Mouse (Mus musculus) hindbrain, embryonic 12.5 days (tissue): ENCODE data around the gene Drap1. TPM values are rescaled to one million over a fixed set of nuclear protein-coding genes. Genes with fewer than 3 reads are reported as not detected.
"Not testable (repeated sequence)": the region's sequence is repeated elsewhere in the genome, so short reads cannot be mapped to it uniquely, and the experiment has no call there.

Experiments
- ATAC-seq: fragments of 200-750 bp; cut with Nextera tagmentation; 2 replicates; pipeline ENCODE4 v1.8.0; 2017; ENCODE audit warnings: moderate TSS enrichment; ENCODE audit not compliant: low FRiP score
- H3K27ac ChIP-seq: fragments of 300-500 bp; sonication (generic); 2 replicates; pipeline ENCODE4 v1.5.1; 2016; ENCODE audit warnings: mild to moderate bottlenecking
- H3K27me3 ChIP-seq: fragments of 300-500 bp; sonication (generic); 2 replicates; pipeline ENCODE4 v1.6.1; 2016; ENCODE audit warnings: mild to moderate bottlenecking
- H3K36me3 ChIP-seq: fragments of 300-500 bp; sonication (generic); 2 replicates; pipeline ENCODE4 v1.6.1; 2016; ENCODE audit warnings: mild to moderate bottlenecking
- H3K4me1 ChIP-seq: fragments of 300-500 bp; sonication (generic); 2 replicates; pipeline ENCODE4 v1.6.1; 2016
- H3K4me2 ChIP-seq: fragments of 300-500 bp; sonication (generic); replicated peaks from 2 replicates; pipeline ENCODE4 v1.6.1; 2016; ENCODE audit warnings: mild to moderate bottlenecking
- H3K4me3 ChIP-seq: fragments of 300-500 bp; sonication (generic); 2 replicates; pipeline ENCODE4 v1.5.1; 2016; ENCODE audit warnings: mild to moderate bottlenecking
- H3K9ac ChIP-seq: fragments of 300-500 bp; sonication (generic); 2 replicates; pipeline ENCODE4 v1.6.1; 2016; ENCODE audit warnings: mild to moderate bottlenecking, moderate library complexity
- H3K9me3 ChIP-seq: fragments of 300-500 bp; sonication (generic); replicated peaks from 2 replicates; pipeline ENCODE4 v1.6.1; 2016; ENCODE audit warnings: mild to moderate bottlenecking
- WGBS: fragments of 180-500 bp; shearing (Covaris S2); methylation state at CpG from one replicate; pipeline ENCODE4 v1.1.7; 2016; 5-methylcytosine and 5-hydroxymethylcytosine counted together
- polyA plus RNA-seq: library from polyadenylated mRNA; unstranded; fragments of >200 nt; fragmentation: Nextera tagmentation; extraction: Ambion mirVana; gene quantifications from 2 replicates; pipeline ENCODE4 v1.2.1, GENCODE M21; 2016

The Drap1 gene
- polyA plus RNA-seq, 1 experiment from 2014 or later, result 276 TPM

DNA sequence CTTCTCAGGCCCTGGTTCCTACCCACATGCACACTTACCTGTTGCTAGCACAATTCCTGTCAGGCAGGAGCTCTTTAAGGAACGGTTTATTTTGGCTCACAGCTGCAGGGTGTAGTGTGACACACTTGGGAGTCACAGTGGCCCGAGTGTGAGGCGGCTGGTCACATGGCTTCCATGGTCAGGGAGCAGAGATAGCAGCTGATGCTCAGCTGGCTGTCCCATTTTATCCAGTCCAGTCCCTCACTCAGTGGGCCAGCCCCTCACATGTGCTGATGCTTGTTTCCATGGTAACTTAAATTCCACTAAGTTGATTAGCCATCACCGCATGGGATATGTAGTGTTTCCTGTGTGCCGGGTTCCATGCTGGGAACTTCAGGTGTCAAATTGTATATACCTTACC, 12.8 kb downstream of the Drap1 start:
- no peak overlapping the region for H3K4me3 ChIP-seq
- ATAC-seq, result no peak
- 72% methylated on average over 5 of the region's 5 CpGs for WGBS
- no peaks in the 10 kb centered on the region for H3K9me3 ChIP-seq
- no peaks in the 10 kb centered on the region for H3K36me3 ChIP-seq
- H3K9ac ChIP-seq, result no peak overlapping the region
- H3K27ac ChIP-seq, result no peak overlapping the region
- H3K27me3 ChIP-seq, result no peaks in the 10 kb centered on the region
- H3K4me1 ChIP-seq, result peaks cover 8% of the 10 kb centered on the region
- no peak overlapping the region for H3K4me2 ChIP-seq

DNA sequence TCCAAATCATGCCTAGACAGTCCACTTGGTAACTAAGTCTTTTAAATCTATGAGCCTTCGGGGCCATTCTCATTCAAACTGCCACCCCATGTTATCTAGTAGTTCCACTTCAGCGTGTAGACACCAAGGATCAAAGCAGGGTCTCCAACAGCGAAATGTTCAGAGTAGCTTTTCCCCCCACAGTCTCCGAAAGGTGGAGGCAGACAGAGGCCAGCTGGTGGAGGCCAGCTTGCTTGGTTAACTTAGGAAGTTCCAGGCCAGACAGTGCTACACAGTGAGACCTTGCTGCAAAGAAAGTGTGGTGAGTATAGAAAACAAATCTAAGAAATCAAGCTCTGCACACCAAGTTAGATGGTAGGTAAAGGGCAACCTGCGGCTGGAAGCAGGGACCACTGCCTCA, 14.1 kb downstream of the Drap1 start:
- Histone ChIP-seq H3K4me1 (peaks cover 12% of the 10 kb centered on the region), H3K4me2 (no peak overlapping the region), H3K4me3 (no peak overlapping the region), H3K27ac (no peak overlapping the region), H3K36me3 (no peaks in the 10 kb centered on the region), H3K9ac (no peak overlapping the region), H3K27me3 (no peaks in the 10 kb centered on the region), H3K9me3 (no peaks in the 10 kb centered on the region)
- 93% methylated on average over 5 of the region's 5 CpGs for WGBS
- no peak for ATAC-seq

DNA sequence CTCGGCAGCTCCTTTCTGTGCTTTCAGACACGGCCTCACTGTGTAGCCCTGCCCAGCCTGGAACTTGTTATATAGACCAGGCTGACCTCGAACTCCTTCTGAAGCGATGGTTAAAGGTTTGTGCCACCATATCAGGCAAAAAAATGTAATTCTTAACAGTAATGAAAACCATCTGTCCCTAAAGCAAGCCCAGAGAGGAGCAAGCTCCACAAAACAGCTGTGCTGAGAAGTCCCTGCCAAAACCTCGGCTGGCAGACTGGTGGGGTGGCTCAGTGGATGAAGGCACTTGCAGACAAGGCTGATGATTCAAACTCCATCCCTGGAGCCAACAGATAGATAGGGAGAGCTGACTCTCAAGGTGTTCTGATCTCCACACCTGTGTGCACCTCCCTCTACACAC, 15.7 kb downstream of the Drap1 start:
- no peak overlapping the region for H3K9ac ChIP-seq
- ATAC-seq, result no peak
- peaks cover 13% of the 10 kb centered on the region for H3K4me1 ChIP-seq
- no peak overlapping the region for H3K27ac ChIP-seq
- no peaks in the 10 kb centered on the region for H3K27me3 ChIP-seq
- H3K9me3 ChIP-seq, result no peaks in the 10 kb centered on the region
- no peaks in the 10 kb centered on the region for H3K36me3 ChIP-seq
- no peak overlapping the region for H3K4me2 ChIP-seq
- WGBS, result 73% methylated on average over 5 of the region's 5 CpGs
- H3K4me3 ChIP-seq, result no peak overlapping the region

DNA sequence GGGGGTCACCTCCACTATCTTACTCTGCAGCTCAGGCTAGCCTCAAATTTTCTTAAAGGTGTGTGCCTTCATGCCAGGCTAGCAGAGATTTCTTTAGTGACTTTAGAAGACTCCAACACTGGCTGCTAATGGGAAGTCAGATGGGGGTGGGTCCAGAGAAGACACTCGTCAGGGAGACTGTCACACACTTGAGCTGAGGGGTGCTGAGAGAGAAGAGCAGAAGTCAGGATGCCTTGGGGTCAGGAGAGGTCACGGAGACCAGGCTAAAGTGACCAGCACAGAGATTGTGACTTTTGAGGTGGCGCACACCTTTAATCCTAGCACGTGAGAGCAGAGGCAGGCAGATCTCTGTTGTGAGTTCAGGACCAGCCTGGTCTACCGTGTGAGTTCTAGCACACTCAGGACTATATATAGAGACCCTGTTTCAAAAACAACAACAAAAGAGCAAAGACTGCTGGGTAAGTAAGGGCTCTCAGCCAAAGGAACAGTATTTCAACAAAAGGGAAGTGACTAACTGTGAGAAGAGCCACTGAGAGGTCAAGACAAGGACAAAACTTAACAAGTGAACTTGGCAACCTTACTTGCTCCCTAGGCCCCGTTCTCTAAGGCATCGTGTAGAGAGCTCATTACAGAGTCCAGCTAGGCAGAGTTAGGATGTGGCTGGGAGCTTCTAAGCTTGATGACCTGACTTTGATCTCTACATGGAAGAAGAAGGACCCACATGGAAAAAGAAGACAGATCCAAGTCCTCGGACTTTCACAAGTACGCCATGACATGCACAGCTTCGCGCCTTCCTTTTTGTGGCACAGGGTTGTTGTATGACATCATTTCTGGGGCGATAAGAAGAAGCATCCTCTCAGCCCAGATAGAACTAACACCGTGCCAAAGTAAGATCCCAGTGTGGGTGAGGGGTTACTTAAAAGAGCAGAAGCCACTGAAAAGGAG, 16.4 kb downstream of the Drap1 start:
- ATAC-seq, result no peak
- WGBS, result 90% methylated on average over 13 of the region's 13 CpGs
- H3K9ac ChIP-seq, result no peak overlapping the region
- 0 out of 2 replicates have a peak overlapping the region, but pooled peaks have one; percentile 40 for H3K4me3 ChIP-seq
- H3K9me3 ChIP-seq, result no peaks in the 10 kb centered on the region
- H3K4me2 ChIP-seq, result no peak overlapping the region
- no peaks in the 10 kb centered on the region for H3K27me3 ChIP-seq
- H3K36me3 ChIP-seq, result no peaks in the 10 kb centered on the region
- no peak overlapping the region for H3K27ac ChIP-seq
- peaks cover 13% of the 10 kb centered on the region for H3K4me1 ChIP-seq

DNA sequence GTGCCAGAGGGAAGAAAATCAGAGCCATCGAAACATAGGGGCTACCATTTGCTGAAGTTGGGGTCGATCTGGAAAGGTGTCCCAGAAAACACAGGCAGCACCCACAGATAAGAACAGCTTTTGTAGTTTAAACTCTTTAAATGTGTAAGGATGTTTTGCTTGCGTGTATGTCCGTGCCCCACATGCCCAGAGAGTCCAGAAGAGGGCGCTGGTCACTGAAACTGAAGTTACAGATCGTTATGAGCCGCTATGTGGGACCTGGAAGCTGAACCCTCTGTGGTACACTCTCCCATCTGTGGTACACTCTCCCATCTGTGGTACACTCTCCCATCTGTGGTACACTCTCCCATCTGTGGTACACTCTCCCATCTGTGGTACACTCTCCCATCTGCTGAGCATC, 17.6 kb downstream of the Drap1 start:
- H3K36me3 ChIP-seq, result no peaks in the 10 kb centered on the region
- peak overlapping the region; percentile 40 for H3K4me3 ChIP-seq
- H3K4me2 ChIP-seq, result peak overlapping the region; percentile 53
- H3K27me3 ChIP-seq, result no peaks in the 10 kb centered on the region
- ATAC-seq, result peak; percentile 44; the same call in 1 of the 2 replicates
- peaks cover 13% of the 10 kb centered on the region for H3K4me1 ChIP-seq
- peak overlapping the region; percentile 71 for H3K27ac ChIP-seq
- H3K9ac ChIP-seq, result peak overlapping the region; percentile 49
- H3K9me3 ChIP-seq, result no peaks in the 10 kb centered on the region
- WGBS, result 13% methylated on average over 7 of the region's 7 CpGs

DNA sequence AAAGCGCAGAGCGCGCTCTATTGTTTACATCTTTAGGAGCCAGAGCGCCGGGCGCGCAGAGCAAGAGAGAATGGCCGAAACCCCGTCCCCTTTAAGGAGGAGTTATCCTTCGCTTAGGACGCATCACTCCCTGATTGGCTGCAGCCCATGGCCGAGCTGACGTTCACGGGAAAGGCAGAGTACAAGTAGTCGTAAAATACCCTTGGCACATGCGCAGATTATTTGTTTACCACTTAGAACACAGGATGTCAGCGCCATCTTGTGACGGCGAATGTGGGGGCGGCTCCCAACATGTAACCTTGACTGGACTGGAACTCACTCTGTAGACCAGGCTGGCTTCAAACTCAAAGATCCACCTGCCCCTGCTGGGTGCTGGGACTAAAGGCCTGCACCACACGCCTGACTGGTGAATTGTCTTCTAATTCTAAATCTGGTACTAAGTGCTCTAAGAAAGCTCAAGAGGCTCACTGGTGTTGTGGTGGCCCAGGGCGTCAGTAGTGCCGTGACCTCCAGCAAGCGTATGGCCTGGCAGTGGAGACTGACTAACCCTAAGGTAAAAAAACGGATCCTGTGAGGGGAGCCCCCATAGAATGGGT, 18.1 kb downstream of the Drap1 start:
- H3K36me3 ChIP-seq, H3K9me3 ChIP-seq, H3K27me3 ChIP-seq: not testable (repeated sequence)
- 17% methylated on average over 25 of the region's 25 CpGs for WGBS
- Histone ChIP-seq H3K4me2 (peak overlapping the region; percentile 53), H3K9ac (peak overlapping the region; percentile 49), H3K4me1 (peaks cover 13% of the 10 kb centered on the region), H3K27ac (peak overlapping the region; percentile 71), H3K4me3 (peak overlapping the region; percentile 40)
- peak; percentile 88 for ATAC-seq

DNA sequence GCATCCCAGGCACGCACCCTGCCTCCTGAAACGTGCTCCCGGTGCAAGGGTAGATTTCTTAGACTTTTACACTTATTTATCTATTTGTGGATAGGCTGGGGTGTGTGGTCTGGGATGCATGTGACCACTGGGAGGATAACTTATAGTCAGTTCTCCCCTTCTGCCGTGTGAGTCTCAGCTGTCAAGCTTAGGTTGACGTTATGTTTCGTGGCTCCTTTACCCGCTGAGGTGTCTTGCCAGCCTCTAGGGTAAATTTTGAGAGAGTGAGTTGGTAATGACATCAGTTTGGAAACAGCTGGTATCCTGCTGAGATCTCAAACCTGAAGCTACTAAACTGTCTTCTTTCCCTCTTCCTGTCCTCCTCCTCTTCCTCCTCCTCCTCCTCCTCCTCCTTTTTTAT, 18.9 kb downstream of the Drap1 start:
- Histone ChIP-seq H3K4me1 (peaks cover 13% of the 10 kb centered on the region), H3K27me3 (no peaks in the 10 kb centered on the region), H3K36me3 (no peaks in the 10 kb centered on the region), H3K9me3 (no peaks in the 10 kb centered on the region), H3K27ac (peak overlapping the region; percentile 36; the same call in 1 of the 2 replicates), H3K4me2 (peak overlapping the region; percentile 53), H3K9ac (peak overlapping the region; percentile 51; the same call in 1 of the 2 replicates), H3K4me3 (peak overlapping the region; percentile 32)
- no peak for ATAC-seq
- 35% methylated on average over 7 of the region's 7 CpGs for WGBS

DNA sequence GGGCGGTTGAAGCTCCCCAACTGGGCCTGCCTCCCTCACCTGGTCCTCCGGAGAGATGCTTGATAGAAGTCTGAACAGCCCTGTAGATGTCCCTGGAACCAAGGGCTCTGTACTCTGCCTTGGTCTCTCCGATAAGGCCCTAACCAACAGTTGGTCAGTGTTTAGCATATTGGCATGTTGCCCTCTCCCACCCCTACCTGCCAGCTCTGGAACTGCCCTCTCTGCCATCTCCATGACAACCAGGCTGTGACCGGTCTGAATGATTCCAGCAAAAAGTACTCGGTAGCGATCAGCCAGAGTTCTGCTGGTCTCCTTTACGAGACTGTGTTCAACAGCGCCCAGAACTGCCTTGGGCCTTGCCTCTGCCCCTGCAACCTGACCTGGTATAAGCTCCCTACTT, 22.5 kb downstream of the Drap1 start, which contains the start of gene Tsga10ip:
Gene Tsga10ip, minus strand, starts transcription at position 234 of the 400 bp plus-strand sequence.
- 77% methylated on average over 8 of the region's 8 CpGs for WGBS
- no peak for ATAC-seq
- Histone ChIP-seq H3K9ac (no peak within 1 kb of the TSS), H3K4me1 (peaks cover 4% of the 10 kb centered on the region), H3K4me3 (no peak within 1 kb of the TSS), H3K27ac (no peak within 1 kb of the TSS), H3K27me3 (no peaks in the 10 kb centered on the region), H3K4me2 (no peak within 1 kb of the TSS), H3K9me3 (no peaks in the 10 kb centered on the region), H3K36me3 (no peaks in the 10 kb centered on the region)

DNA sequence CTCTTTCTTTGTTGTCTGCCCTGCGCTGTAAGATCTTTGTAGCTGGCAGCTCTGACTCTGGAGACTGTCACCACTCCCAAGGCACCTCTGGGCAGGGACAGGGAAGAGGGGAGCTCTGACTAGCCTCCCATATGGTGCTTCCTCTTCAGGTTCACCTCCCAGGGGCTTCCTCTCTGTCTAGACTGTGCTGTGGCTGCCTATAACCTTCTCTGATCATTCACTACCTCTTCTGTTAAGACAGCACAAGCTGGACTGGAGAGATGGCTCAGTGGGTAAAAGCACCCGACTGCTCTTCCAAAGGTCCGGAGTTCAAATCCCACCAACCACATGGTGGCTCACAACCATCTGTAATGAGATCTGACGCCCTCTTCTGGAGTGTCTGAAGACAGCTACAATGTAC, 23.7 kb downstream of the Drap1 start:
- H3K36me3 ChIP-seq, H3K4me3 ChIP-seq, H3K9me3 ChIP-seq, H3K4me1 ChIP-seq, ATAC-seq, H3K27me3 ChIP-seq, H3K9ac ChIP-seq, H3K4me2 ChIP-seq, H3K27ac ChIP-seq: not testable (repeated sequence)
- WGBS, result 75% methylated on average over 4 of the region's 4 CpGs

DNA sequence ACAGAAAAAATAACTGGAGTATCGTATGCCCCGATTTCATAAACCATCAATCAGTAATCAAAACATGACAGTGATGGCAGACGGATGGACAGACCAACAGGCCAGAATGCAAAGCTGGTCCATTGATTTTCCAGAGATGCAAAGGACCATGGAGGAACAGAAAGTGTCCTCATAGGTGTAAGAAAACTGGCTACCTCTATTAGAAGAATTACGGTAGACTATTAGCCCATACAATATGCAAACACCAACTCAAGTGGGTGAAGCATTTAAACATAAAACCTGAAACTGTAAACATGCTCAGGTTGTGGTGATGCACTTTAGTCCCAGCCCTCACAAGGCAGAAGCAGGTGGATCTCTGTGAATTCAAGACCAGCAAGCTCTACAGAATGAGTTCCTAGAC, 29.4 kb downstream of the Drap1 start:
- no peak overlapping the region for H3K9ac ChIP-seq
- H3K4me1 ChIP-seq, result peaks cover 1% of the 10 kb centered on the region
- no peak overlapping the region for H3K27ac ChIP-seq
- H3K9me3 ChIP-seq, result no peaks in the 10 kb centered on the region
- H3K27me3 ChIP-seq, result no peaks in the 10 kb centered on the region
- H3K4me2 ChIP-seq, result no peak overlapping the region
- H3K4me3 ChIP-seq, result no peak overlapping the region
- 70% methylated on average over 4 of the region's 4 CpGs for WGBS
- no peak for ATAC-seq
- H3K36me3 ChIP-seq, result no peaks in the 10 kb centered on the region

DNA sequence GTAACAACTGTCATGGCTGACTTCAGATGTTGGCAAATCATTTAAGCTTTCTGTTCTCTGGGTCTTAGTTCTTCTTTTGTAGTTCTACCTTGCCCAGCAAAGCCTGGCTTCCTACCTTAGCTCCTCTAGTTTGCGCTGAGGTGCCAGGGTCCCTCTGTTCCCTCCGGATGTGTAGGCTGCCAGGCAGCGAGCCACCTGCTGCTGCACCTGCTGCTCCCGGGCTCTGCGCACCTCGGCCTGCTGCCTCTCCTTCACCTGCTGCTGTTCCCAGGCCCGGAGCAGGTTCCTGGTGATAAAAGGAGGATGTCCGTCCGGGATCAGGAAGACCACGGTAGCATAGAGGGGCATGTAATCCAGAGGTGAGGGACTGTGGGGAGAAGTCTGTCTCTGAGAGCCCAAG, 30.6 kb downstream of the Drap1 start:
- Histone ChIP-seq H3K9me3 (no peaks in the 10 kb centered on the region), H3K27ac (no peak overlapping the region), H3K4me2 (no peak overlapping the region), H3K4me3 (no peak overlapping the region), H3K27me3 (no peaks in the 10 kb centered on the region), H3K36me3 (no peaks in the 10 kb centered on the region), H3K4me1 (peaks cover 13% of the 10 kb centered on the region), H3K9ac (0 out of 2 replicates have a peak overlapping the region, but pooled peaks have one; percentile 18)
- WGBS, result 55% methylated on average over 10 of the region's 10 CpGs
- no peak for ATAC-seq

DNA sequence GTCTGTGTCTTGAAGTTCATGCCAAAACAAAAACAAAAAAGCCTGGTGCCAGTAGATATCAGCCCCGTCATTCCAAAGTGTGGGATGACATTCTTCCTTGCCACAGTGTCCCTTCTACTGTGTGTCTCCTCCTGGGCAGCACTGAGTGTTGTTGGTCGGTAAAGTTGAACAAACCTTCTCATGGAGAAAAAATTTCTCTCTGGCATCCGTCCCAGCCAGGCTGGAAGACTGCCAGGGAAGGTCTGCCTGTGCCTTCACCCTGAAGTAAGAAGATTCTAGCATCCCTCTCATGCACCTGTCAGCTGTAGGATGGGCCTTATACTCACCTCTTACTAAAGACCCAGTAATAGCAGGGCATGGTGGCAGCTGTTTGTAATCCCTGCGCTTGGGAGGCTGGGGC, 31.9 kb downstream of the Drap1 start:
- Histone ChIP-seq H3K36me3 (no peaks in the 10 kb centered on the region), H3K4me1 (peaks cover 15% of the 10 kb centered on the region), H3K9me3 (no peaks in the 10 kb centered on the region), H3K9ac (no peak overlapping the region), H3K27ac (no peak overlapping the region), H3K27me3 (no peaks in the 10 kb centered on the region), H3K4me3 (no peak overlapping the region), H3K4me2 (no peak overlapping the region)
- WGBS, result 72% methylated on average over 4 of the region's 4 CpGs
- ATAC-seq, result no peak
